In the genomic region with DNA sequence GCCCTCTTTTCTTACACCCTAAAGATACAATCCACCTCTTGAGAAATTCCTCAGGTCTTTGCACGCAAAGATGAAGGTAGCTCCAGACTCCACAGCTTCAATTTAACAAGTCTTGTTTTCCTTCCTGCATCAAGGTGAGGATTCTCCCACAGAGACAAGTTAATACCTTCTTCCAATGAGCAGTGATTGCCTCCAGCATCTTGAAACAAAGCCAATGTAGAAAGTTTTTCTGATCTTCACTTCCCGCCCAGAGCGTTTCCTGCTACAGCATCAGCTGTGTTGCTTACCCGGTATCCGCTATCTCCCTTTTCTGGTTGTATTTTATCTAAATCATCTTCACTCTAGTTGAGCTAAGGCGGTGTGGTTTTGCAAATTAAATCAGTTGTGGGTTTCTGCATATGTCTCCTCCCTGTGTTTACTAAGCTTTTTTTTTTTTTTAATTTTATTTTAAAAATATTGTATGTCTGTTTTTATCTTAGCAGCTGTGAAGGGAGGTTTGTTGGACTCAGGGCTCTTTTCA, we compare ENCODE assay signal across 9 mouse cellular contexts. TPM values are rescaled to one million over a fixed set of nuclear protein-coding genes. Genes with fewer than 3 reads are reported as not detected.
A peak's percentile ranks its signal among the peaks of the same experiment; 100 is the strongest.
DNase-seq lines count a peak whose midpoint lies in the region; ATAC-seq and TF ChIP-seq lines count a peak whose summit lies in the region.
"Had no signal": no experiment of that assay in that cellular context is flagged by ENCODE, and none has a peak within 500 bp of the region (broad histone marks: within the 10 kb centered on the region; RNA-seq: fewer than 3 reads in every experiment).

No protein-coding gene starts in this region.

- ATAC-seq in kidney, postnatal 0 days (replicated peaks; ENCODE audit: low FRiP score, low read depth) = no peak
- ATAC-seq in activated CD4-positive, CD25-positive, alpha-beta regulatory T cell, adult 4 months = peak; percentile 65
- no peak for ATAC-seq in liver, embryonic 14.5 days (ENCODE audit: insufficient read depth)
- ATAC-seq in forebrain, embryonic 11.5 days (replicated peaks; ENCODE audit: low FRiP score) = no peak

- DNase-seq in kidney, postnatal 0 days (ENCODE audit: low spot score) = no peak
- DNase-seq in kidney, postnatal 14 days = no peak
- no peak for DNase-seq in liver, embryonic 14.5 days (ENCODE audit: low read depth in 3 of 3, low spot score in 3 of 3)
- DNase-seq in thymus, postnatal 0 days (ENCODE audit: low spot score) = peak; percentile 82
- DNase-seq in c-Kit-positive CD71-positive TER-119-positive erythroid progenitor cells, embryonic 14.5 days (ENCODE audit: low spot score) = no peak
- DNase-seq in spleen, postnatal 4 days (ENCODE audit: low spot score in 2 of 2) = no peak
- no peak for DNase-seq in forebrain, embryonic 11.5 days (ENCODE audit: low spot score)

- TF ChIP-seq CTCF in kidney, postnatal 0 days (IDR thresholded peaks at IDR 0.05; ENCODE audit: low read depth) = no peak
- no peak for TF ChIP-seq CTCF in liver, embryonic 14.5 days (IDR thresholded peaks at IDR 0.05; ENCODE audit: low read depth)

- 71% methylated on average over 6 of the region's 6 CpGs for WGBS in kidney, postnatal 0 days
- 12% methylated on average over 6 of the region's 6 CpGs for WGBS in liver, embryonic 14.5 days (ENCODE audit: insufficient replicate concordance)
- 90% methylated on average over 6 of the region's 6 CpGs for WGBS in forebrain, embryonic 11.5 days

- peak overlapping the region; percentile 2; the same call in 1 of the 2 replicates for H3K27ac ChIP-seq in kidney, postnatal 0 days
- no peak overlapping the region for H3K27ac ChIP-seq in liver, embryonic 14.5 days
- H3K27ac ChIP-seq in forebrain, embryonic 11.5 days (ENCODE audit: low read depth, low read length) = no peak overlapping the region

- H3K4me3 ChIP-seq in kidney, postnatal 0 days (replicated peaks; ENCODE audit: low read depth, low read length) = no peak overlapping the region
- H3K4me3 ChIP-seq in liver, embryonic 14.5 days (ENCODE audit: insufficient read depth in 1 of 2, low read depth in 2 of 2, low read length in 2 of 2) = peak overlapping the region; percentile 32 to 39; a peak in 3 of 4 replicates
- H3K4me3 ChIP-seq in forebrain, embryonic 11.5 days (ENCODE audit: low read depth, low read length) = no peak overlapping the region

- no peak overlapping the region for H3K9ac ChIP-seq in kidney, postnatal 0 days (ENCODE audit: low read depth, low read length)
- H3K9ac ChIP-seq in liver, embryonic 14.5 days (replicated peaks) = peak overlapping the region; percentile 38
- H3K9ac ChIP-seq in forebrain, embryonic 11.5 days (ENCODE audit: low read length) = no peak overlapping the region

- H3K9me3 ChIP-seq in kidney, postnatal 0 days (replicated peaks; ENCODE audit: low read length) = no peaks in the 10 kb centered on the region
- no peaks in the 10 kb centered on the region for H3K9me3 ChIP-seq in liver, embryonic 14.5 days (ENCODE audit: control insufficient read depth, low read length)
- H3K9me3 ChIP-seq in forebrain, embryonic 11.5 days (ENCODE audit: control insufficient read depth, low read length) = no peaks in the 10 kb centered on the region

- H3K4me2 ChIP-seq in kidney, postnatal 0 days (ENCODE audit: low read length) = peak overlapping the region; percentile 33
- peak overlapping the region; percentile 57 for H3K4me2 ChIP-seq in liver, embryonic 14.5 days (ENCODE audit: low read depth)
- H3K4me2 ChIP-seq in forebrain, embryonic 11.5 days (ENCODE audit: low read depth, low read length, severe bottlenecking) = no peak overlapping the region
- H3K4me2 ChIP-seq: midbrain, embryonic 11.5 days had no signal

- H3K4me1 ChIP-seq in kidney, postnatal 0 days (replicated peaks; ENCODE audit: insufficient read depth, low read length) = no peaks in the 10 kb centered on the region
- peaks cover 0 to 12% of the 10 kb centered on the region in 2 experiments; a peak in 1 of 4 replicates for H3K4me1 ChIP-seq in liver, embryonic 14.5 days (replicated peaks; ENCODE audit: control insufficient read depth in 2 of 2, insufficient read depth in 2 of 2, low read length in 1 of 2)
- H3K4me1 ChIP-seq in forebrain, embryonic 11.5 days (replicated peaks; ENCODE audit: control insufficient read depth, insufficient read depth, low read length) = no peaks in the 10 kb centered on the region

- H3K27me3 ChIP-seq in kidney, postnatal 0 days (ENCODE audit: insufficient read depth, low read length) = no peaks in the 10 kb centered on the region
- H3K27me3 ChIP-seq in liver, embryonic 14.5 days (ENCODE audit: control insufficient read depth, insufficient read depth, low read length) = no peaks in the 10 kb centered on the region
- H3K27me3 ChIP-seq in forebrain, embryonic 11.5 days (ENCODE audit: control insufficient read depth, insufficient read depth, low read length) = no peaks in the 10 kb centered on the region

- no peak for TF ChIP-seq EP300 in liver, embryonic 14.5 days (IDR thresholded peaks at IDR 0.05; ENCODE audit: low read depth)

- H3K36me3 ChIP-seq in kidney, postnatal 0 days (ENCODE audit: insufficient read depth, low read length) = no peaks in the 10 kb centered on the region
- no peaks in the 10 kb centered on the region for H3K36me3 ChIP-seq in liver, embryonic 14.5 days (replicated peaks; ENCODE audit: control insufficient read depth, insufficient read depth, low read depth)
- no peaks in the 10 kb centered on the region for H3K36me3 ChIP-seq in forebrain, embryonic 11.5 days (ENCODE audit: control insufficient read depth, insufficient read depth, low read length)

RNA-seq across cellular contexts. Expression of a gene that starts 21.3 kb away (rescaled TPM):
- polyA plus RNA-seq in kidney, postnatal 0 days (2015; fragmentation: Nextera tagmentation; extraction: Ambion mirVana) = 5.6 and 6.3 TPM in 2 replicates
- polyA plus RNA-seq in activated CD4-positive, CD25-positive, alpha-beta regulatory T cell, adult 4 months (2017; shearing (Covaris generic)) = 100 to 1,000 TPM; 118 to 125 TPM
- polyA plus RNA-seq in liver, embryonic 14.5 days (2012; rRNA removed) = 1.5 and 2.1 TPM in 2 replicates
- 3.4 and 4.0 TPM in 2 replicates for polyA plus RNA-seq in liver, embryonic 14.5 days (2014; fragmentation: Nextera tagmentation; extraction: Ambion mirVana)
- polyA plus RNA-seq in thymus, postnatal 0 days (2015; fragmentation: Nextera tagmentation; extraction: Ambion mirVana) = 54.6 and 63.1 TPM in 2 replicates
- 1.4 TPM in 2 replicates for polyA plus RNA-seq in forebrain, embryonic 11.5 days (2014; fragmentation: Nextera tagmentation; extraction: Ambion mirVana)

Comparison
In these comparisons a context has a peak if more than half of its experiments do, and no peak if none do; other contexts are left out.
1. H3K4me3 ChIP-seq: peak in liver, embryonic 14.5 days (2 of 2); none in kidney, postnatal 0 days (single experiment) and forebrain, embryonic 11.5 days (single experiment).